Mouse (Mus musculus) thymus, postnatal 4 days (tissue): ENCODE data around the gene Camsap2.
A peak's percentile ranks its signal among the peaks of the same experiment; 100 is the strongest.

ENCODE experiments used
- DNase-seq: peaks from one replicate; pipeline ENCODE4 v3.0.0; 2021

Camsap2 gene

DNA sequence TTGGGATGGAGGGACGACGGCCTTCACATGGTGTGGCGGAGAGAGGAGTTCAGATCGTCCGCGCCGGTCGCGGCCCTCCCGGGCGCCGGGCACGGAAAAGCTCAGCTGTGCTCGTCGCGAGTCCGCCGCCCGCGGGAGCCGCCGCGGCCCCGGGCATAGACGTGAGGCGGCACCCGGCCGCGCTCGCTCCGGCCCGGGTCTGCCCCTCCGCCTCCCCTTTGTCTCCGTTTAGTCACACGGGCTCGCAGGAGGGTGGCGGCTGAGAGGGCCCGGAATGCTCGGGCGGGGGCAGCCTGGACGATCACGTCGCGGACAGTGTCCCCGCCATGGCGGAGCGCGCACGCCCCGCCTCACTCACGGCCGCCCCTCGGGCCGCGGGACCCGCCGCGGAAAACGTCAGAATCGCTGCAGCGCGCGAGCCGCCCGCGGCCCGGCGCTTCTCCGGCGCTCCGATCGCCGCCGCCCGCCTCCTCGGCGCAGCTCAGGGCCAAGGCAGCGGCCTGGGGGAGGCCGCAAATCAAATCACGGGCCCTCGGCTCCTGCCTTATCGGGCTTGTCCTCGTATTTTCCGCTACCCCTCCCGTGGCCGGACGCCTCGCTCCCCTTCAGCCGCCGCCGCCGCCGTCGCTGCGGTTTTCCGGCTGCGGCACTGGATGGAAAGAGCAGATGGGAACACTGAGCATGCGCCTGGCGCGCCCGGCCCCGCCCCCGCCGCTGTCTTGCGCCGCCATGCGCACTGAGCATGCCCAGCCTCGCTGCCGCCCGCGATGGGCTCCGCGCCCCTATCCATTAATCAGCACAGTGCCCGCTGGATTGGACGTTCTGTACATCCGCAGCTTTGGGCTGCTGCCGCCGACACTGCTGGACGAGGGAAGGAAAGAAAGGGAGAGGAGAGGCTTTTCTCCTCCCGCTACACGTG, at the start of gene Camsap2:
Gene Camsap2, minus strand, starts transcription at position 651 of the 919 bp plus-strand sequence.
- DNase-seq = peak; percentile 95

DNA sequence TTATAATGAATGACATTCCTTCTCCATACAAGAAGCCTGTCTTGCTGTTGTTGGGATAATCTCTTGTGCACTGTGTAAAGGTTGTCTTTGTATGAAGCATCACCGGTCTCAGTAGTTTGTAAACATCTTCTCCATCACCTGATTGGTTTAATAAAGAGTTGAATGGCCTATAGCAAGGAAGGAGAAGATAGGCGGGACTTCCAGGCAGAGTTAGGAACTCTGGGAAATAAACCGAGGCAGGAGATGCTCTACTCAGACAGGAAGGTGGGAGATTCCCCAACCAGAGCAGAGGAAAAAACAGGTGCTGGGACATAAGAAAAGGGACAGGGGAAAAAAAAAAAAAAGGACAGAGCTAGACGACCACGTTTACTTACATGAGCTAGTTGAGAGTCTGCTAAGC, 49.2 kb upstream of the Camsap2 start:
- DNase-seq = no peak

DNA sequence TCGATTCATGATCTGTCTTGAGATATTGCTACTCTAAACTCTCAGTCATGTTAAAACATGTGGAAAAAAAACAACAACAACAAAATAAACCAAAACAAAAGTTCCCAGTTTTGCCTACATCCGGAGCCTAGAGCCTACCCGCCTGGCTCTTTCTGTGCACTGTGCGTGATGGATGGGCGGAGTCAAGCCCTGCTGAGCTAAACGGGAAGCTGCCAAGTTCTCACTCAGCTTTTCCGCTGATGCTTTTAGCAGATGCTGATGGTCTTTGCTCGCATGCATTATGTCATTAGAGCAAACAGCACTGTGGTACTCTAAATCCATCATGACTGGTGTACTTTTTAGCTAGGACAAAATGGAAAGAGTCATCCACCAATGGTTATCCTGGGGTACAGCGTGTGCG, 48.6 kb upstream of the Camsap2 start:
- peak; percentile 52 for DNase-seq

DNA sequence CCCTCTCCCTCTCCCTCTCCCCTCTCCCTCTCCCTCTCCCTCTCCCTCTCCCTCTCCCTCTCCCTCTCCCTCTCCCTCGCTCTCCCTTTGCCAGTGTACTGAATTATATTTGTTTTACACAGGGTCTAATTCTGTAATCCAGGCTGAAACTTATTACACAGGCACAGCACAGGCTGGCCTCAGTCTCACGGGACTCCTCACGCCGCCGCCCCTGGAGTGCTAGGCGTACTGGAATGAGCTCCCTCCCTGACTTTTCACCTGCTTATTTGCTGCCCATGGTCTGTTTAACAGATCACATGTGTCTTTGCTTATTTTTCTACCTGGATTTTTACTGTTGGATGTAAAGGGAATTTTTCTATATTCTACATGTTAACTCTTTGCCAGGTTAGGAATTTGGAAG, 41.0 kb upstream of the Camsap2 start:
- DNase-seq = no peak

DNA sequence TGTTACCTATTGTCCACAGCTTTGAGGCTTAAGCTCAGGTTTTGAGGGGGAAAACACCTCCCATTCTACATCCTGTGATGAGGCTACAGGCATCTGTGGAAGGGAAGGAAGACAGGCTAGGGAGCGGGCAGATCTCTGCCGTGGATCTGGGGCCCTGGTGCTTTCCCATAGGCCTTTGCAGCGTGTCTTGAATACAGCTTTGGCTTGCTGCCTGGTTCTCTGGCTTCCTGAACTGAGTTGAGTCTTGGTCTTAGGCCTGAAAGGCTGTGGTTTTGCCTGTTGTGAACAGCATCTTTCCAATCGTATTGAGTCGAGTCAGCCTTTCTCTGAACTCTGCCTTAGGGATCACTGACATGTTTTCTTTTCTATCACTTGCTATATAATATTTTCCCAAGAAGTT, 35.7 kb upstream of the Camsap2 start:
- no peak for DNase-seq

DNA sequence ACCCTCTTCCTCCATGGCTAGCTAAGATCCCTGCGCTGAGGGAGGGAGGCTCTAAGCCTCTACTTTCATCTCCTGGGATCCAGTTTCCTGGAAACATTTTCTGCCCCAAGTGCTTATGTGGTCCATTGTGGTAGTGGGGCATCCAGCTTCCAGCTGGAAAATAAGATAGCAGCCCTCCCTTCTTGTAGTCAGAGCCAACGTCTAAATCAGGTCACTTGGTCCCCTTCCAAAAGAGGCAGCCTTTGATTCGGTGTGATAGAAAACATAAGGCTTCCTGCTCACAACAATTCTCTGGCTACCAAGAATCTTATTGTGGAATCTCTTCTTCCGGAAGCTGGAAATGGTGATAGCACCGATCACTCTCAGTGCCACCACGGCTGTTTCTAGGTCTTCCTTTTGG, 35.3 kb upstream of the Camsap2 start:
- DNase-seq = no peak

DNA sequence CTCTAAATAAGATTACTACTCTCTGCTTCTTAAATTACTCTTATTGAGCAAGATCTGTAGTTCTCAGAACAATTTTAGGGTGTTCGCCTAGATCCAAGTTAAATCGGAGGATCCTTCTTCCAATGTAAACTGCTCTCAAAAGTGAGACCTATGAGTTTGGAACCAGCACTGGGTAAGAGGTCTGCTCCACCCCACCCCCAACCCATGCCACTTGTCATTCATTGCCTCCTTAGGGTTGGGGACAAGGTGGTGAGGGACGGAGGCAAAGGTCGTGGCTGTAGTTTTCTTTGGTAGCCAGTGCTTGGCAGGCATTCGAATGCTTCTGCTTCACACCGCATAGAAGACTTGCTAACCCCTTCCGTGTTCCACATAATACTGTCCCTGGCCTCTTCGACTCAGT, 34.7 kb upstream of the Camsap2 start:
- no peak for DNase-seq

DNA sequence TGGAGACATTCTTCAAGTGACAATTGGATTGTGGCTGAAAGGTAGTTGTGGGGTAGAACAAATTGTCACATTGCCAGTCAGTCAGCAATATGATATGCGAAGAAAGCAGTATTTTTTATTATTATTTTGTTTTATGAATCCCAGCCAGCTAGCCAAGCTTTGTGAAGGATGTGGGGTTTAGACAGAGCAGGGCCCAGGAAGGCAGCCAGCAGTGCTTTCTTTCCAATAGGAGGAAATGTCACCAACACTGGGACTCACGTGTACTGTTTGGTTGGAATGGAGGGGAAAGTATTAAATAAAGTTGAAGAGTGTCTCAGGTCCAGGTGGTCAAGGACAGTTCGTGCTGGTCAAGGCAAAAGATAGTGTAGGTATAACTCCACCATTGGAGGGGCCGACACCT, 34.3 kb upstream of the Camsap2 start:
- DNase-seq = no peak

DNA sequence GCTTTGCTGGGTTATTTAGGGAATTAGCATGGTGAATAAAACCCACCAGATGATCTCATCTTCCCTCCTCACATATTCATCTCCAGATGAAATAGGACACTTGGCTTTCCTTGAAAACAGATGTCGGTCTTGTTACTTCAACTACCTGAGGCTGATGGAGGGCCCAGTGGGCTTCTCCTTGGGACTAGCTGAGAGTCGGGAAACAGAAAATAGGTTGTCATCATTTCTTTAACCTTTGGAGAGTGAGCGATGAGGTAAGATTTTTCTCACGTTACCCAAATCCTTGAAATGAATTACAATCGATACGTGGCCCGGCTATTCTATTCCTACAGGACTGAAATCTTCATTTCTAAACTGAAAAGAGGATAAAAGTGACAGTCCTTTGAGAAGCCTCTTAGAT, 33.4 kb upstream of the Camsap2 start:
- DNase-seq = no peak

DNA sequence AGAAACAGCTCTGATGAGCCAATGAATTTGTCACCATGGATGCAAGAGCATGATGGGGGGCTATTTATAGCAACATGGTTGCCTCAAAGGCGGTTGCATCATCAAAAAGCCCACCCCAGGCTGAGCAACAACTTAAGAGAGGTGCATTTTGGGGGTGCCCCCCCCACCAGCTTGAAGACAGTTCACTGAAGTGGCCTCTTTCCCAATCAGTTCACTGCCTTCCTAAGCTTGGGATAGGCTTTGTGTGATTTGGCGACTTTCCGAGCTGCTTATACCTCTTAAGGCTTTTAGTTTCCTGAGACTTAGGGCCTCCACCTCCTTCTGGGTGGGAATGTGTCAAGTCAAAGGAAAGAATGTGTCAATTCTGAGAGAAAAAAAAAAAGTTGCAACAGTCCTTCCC, 20.1 kb upstream of the Camsap2 start:
- no peak for DNase-seq

DNA sequence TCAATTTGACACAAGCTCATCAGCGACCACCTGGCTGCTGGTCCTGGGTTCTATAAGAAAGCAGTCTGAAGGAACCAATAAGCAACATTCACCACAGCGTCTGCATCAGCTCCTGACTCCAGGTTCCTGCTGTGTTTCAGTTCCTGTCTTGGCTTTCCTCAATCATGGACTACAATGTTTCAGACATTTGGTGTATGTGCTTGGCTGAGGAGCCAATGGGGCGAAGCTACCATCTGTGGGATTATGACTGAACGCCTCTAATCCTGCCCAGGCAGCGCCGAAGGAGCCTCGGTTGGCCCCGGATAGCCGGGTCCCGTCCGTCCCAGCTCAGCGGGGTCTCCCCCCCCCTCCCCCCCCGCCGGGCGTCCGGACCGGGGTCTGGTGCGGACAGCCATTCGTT, 18.8 kb upstream of the Camsap2 start:
- DNase-seq = peak; percentile 83

DNA sequence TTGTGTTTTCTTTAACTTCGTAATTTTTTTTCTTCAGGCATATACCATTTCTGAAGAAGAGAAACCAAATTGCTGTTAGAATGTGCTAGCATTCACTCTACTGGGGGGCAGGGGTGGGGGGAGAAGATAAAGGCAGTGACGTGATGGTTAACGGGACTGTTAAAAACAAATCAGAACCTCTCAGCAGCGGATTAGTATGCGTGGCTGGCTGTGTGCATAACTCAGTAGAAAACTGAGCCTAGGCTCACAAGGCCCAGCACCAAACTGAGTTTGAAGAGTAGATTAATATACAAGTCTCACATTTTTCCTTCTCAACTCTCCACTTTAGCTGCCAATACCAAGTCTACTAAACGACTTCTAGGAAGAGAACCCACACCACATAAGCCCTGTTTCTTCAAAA, 17.1 kb upstream of the Camsap2 start:
- no peak for DNase-seq

DNA sequence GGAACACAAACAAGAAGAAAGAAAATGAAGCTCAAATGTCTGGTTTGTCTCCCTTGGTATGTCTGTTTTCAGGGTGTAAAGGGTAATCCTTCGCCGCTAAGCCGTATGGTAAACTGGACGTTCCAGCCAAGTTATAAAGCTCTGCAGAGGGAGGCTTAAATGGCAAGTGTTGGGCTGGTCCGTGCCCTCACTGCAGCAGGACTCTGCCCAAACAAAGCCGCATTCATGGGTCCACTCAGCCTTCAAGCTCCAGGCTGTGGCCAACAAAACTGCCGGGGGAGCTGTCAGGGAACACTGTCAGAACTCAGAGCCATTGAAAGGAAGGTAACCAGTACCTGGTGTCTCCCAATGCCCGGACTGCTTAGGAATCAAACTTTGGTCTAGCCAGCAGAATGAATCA, 16.7 kb upstream of the Camsap2 start:
- no peak for DNase-seq

DNA sequence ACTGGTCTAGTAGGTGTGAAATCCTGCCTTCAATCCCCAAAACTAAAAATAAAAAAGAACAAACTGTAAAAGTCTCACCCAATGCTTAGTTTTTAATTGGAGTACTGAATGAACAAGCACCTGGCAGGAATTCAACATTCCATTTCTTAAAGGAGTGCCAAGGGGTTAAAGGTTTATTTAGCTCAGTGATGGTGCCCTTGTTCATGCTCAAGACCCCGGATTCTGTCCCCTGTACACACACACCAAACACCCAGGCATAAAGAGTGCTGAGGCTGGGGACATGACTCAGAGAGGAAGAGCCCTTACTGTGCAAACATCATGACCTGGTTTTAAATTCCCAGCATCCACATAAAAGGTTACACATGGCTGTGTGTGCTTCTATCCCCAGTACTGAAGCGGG, 15.5 kb upstream of the Camsap2 start:
- no peak for DNase-seq

DNA sequence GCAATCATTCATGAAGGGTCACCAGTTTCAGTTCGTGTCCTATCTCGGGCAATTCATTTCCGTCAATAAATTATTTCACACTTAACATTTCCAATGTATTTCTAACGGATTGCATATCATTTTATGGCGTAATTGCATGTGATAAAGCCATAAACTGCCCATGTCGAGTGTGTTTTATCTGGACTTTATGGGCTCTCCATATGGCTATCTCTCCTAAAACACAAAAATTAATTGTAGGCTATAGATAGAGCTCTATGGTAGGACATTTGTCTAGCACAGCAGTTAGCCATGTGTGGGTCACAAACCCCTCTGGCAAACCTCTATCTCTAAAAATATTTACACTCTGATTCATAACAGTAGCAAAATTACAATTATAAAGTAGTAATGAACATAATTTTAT, 15.0 kb upstream of the Camsap2 start:
- DNase-seq = no peak

DNA sequence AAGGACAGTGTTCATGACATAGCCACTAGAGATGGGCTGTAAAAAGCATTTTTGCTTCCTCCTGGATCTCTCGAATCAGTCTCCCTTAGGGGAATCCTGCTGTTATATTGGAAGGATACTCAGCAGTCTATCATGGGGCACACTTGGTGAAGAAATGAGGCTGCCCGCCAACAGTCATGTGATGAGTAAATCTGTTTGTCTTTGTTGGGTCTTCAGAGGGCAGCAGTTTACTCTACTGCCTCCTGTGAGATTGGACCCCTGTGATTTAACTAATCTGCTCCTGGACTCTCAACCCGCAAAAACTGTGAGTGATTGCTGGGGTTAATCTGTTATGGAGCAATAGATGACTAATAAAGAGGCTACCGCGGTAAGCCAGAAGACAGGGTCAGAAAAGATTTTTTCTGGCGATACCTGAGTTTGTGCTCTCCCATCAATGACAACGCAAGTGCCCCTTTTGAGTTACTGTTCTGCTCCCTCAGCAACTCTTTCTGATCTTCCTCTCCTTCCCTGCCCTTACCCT, 13.0 kb upstream of the Camsap2 start:
- DNase-seq = no peak

DNA sequence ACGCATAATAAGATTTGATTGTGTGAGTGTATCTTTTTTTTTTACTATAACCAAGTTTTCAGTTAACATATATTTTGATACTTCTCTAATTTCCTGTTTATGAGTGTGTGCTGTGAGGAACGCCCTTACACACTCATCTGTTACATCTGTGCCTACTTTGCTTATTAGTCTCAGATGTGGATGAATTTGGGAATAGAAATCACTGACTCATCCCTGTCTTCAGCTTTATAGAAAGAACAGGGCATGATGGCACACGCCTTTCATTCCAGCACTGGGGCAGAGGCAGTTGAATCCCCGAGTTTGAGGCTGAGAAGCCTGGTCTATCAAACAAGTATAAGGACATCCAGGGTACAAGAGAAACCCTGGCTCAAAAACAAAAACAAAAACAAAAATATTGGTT, 9.7 kb upstream of the Camsap2 start:
- DNase-seq = no peak

DNA sequence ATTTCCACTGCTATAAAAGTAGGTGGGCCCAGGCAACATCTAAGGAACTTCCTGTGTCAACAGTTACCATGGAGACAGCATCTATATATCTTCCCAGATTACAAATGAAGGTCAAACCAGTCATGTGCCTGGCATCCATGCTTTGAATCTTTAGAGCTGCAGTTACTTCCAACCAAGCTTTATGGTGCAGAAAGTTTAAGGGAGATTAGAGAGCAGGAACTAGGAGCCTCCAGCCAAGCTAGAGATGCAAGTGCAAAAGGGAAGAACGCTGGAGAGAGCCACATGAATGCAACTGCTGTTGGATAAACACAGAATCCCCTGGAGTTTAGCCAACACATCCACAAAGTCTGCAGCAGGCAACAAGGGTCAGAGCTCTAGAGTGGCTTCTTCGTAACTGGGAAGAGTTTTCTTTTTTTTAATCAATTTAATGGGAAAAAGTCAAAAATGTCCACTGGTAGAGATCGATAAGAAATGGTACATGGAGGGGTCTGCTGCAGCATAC, 4.8 kb upstream of the Camsap2 start:
- DNase-seq = no peak

DNA sequence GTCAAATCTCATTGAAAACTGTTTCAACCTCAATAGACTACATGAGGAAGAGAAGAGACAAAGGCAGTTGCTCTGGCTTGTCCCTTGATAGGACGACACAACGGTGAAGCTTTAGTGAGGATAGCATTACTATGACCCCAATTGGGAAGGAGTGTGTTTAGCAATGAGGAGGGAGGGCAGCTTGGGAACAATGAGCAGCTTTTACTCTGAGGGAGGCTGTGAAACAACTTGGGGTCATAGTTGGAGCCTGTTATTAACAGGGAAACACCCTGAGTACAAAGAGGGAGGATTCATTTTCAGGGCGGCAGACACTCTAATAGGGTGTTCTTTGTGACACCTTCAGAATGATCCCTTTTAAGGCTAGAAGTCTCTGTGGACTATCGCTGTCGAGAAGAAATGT, 2.2 kb upstream of the Camsap2 start:
- no peak for DNase-seq

DNA sequence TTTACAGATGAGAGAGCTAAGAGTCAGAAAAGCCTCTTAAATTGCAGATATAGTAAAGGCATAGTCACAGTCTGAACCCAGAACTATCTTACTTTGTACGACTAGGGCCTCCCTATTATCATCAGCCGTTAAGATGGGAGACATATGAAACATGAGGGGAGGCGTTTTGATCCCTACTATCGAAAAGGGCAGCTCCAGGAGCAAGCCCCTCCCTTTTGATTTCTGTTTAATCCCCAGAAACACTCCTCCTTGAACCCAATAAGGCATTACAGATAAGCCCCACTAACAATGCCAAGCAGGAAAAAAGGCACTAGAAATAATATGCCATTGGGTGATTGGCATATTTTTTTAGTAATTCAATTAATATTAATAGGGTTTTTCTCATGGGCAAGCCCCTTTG, 1.2 kb upstream of the Camsap2 start:
- no peak for DNase-seq

DNA sequence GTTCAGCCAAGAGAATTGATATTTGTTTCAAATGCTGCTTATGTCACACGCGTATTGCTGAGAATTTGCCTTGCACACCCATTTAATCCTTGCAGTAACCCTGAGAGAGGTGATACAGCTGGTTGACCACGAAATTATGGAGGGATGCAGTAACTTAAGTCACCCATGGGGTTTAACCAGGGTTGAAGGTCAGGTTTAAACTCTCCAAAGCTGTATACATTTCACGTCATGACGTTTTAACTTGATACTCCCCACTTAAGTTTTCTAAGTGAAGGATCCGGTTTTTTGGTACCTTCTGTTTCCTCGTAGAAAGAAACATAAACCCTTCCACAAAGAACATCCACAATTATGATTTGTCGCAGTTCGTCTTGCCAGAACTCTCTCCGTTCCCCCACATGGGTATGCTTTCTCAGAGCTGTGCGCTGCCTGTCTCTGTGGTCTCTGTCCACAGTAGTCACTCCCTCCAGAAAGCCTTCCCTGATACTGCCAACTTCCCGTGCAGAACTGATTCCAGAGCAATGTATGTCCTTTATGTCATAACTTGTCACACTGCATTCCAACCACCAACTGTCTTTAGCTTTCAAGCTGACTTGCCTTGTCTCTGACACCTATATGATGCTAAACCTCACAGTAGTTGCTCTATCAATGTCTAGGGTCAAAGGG, 600 bp upstream of the Camsap2 start:
- DNase-seq = no peak

DNA sequence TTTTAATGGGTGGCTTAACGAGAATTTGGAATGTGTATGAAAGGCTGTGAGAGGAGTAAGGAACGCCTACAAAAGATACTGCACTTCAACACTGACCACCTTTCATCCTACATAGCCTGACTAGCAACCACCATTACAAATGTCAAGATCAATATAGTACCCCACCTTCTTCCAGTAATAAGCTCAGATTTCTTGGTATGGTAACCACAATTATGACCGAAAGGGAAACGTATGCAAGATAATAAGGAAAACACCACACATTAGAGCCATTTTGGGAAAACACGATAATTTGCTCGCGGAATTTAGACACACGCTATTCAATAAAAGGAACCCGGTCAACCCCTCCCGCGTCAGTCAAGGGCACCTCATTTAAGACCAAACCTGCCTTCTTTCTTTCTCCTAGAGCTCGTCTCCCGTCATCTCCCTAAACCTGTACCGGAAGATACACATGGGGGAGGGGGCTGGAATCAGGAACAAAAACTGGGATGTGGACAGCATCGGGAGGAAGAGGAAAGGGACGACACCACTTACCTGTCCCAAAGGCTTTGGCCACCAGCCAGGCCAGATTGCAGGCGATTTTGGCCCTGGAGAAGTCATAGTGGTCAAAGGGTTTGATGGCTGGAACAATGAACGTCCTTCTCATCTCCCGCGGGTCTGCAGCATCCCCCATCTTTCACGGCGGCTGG, 993 bp downstream of the Camsap2 start:
- DNase-seq = no peak

DNA sequence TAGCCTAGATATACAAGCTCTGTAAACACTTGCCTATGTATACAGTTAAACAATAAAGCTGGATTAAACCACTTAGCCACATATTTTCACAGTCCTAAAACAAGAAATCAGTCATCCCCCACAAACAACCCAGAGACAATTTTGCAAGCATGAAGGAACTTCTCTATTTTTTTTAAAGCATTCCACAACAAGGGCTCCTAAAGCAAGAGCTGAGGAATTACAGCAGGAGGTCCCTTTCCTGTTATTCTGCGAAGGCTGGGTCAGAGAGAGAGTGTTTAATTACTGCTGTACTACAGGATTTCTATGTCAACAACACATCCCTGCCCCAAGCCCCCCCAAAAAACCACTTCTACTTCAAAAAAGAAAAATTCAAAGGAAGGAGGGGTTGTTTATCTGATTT, 1.6 kb downstream of the Camsap2 start:
- no peak for DNase-seq

DNA sequence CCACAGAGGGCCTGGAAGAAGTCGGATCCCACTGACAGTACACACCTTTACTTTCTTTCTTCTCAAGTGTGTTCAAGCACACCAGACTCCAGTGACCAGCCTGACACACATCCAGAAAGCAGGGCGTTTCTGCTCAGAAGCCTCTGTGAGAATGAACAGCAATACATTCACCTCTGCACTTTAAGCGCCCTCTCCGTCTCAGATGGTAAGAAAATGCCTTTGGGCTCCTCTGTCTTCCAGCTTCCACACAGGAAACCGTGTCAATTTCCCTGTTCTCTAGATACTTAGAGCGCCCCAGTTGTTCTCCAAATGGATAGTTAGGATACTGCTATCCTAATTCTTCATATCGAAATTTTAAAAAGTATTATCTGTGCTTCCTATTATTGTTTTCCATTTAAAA, 2.2 kb downstream of the Camsap2 start:
- no peak for DNase-seq
